Mouse (Mus musculus): ENCODE data around the gene Cdkn2c. TPM values are rescaled to one million over a fixed set of nuclear protein-coding genes. Genes with fewer than 3 reads are reported as not detected.
A peak's percentile ranks its signal among the peaks of the same experiment; 100 is the strongest.

Gene Cdkn2c
- polyA plus RNA-seq, 1 experiment from 2014 or later = 9.5 TPM

DNA sequence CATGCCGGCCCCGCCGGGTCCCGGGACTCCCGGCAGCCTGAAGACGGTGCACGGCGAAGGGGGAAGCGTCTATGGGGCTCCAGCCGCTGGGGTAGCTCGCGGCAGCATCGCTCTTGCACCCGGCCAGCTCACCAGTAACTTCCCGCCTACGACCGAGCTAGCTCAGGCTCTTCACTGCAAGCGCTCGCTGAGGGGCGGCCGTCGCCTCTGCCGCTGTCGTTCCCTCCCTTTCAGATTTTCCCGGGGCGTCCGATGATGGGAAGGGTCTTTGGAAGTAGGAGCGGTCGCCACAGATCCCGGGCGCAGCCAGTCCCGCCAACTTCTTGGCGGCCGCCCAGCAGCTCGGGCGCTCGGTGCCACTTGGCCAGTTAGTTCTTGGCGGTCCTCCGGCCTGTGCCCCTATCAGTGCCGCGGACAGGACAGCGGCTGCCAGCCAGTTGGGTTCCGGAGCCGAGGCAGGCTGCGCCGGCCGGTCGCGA is 968 bp downstream of the Cdkn2c start:
- peak; percentile 55 for DNase-seq (ENCODE audit: low spot score)
- Histone ChIP-seq H3K9ac (ENCODE audit: low read length) (peak overlapping the region; percentile 73), H3K4me2 (replicated peaks; ENCODE audit: low read depth) (peak overlapping the region; percentile 96), H3K9me3 (ENCODE audit: control insufficient read depth, low read length) (no peaks in the 10 kb centered on the region), H3K27me3 (ENCODE audit: control insufficient read depth, insufficient read depth, low read length) (peaks cover 3% of the 10 kb centered on the region; the same call in 1 of the 2 replicates), H3K36me3 (ENCODE audit: control insufficient read depth, insufficient read depth, low read length) (no peaks in the 10 kb centered on the region), H3K4me1 (replicated peaks; ENCODE audit: control insufficient read depth, insufficient read depth) (0 out of 2 replicates have a peak, but pooled peaks cover 4% of the 10 kb centered on the region), H3K4me3 (ENCODE audit: low read depth, low read length) (peak overlapping the region; percentile 89), H3K27ac (replicated peaks) (peak overlapping the region; percentile 75)
- under 1% methylated on average over 44 of the region's 49 CpGs for WGBS
- TF ChIP-seq CTCF (IDR thresholded peaks at IDR 0.05; ENCODE audit: low read depth) (no peak), EP300 (optimal IDR thresholded peaks at IDR 0.05) (no peak)
- ATAC-seq (ENCODE audit: low FRiP score, low TSS enrichment) = peak; percentile 36

- no peak for TF ChIP-seq EP300 (optimal IDR thresholded peaks at IDR 0.05)
- TF ChIP-seq CTCF (IDR thresholded peaks at IDR 0.05; ENCODE audit: low read depth) = no peak
- Histone ChIP-seq H3K27me3 (ENCODE audit: control insufficient read depth, insufficient read depth, low read length) (peaks cover 3% of the 10 kb centered on the region; the same call in 1 of the 2 replicates), H3K9me3 (ENCODE audit: control insufficient read depth, low read length) (no peaks in the 10 kb centered on the region), H3K27ac (replicated peaks) (peak overlapping the region; percentile 75), H3K36me3 (ENCODE audit: control insufficient read depth, insufficient read depth, low read length) (no peaks in the 10 kb centered on the region), H3K4me3 (ENCODE audit: low read depth, low read length) (peak overlapping the region; percentile 89), H3K9ac (ENCODE audit: low read length) (peak overlapping the region; percentile 73), H3K4me2 (replicated peaks; ENCODE audit: low read depth) (peak overlapping the region; percentile 96), H3K4me1 (replicated peaks; ENCODE audit: control insufficient read depth, insufficient read depth) (0 out of 2 replicates have a peak, but pooled peaks cover 4% of the 10 kb centered on the region)
- 1% methylated on average over 44 of the region's 49 CpGs for WGBS
- ATAC-seq (ENCODE audit: low FRiP score, low TSS enrichment) (peak; percentile 25; the same call in 1 of the 2 replicates), DNase-seq (ENCODE audit: low spot score) (peak; percentile 55)
These were observed 1.6 kb downstream of the Cdkn2c start for GRCm38 (mm10) chr4:109665101-109665981.

GRCm38 (mm10) chr4:109664091-109664490 is 2.9 kb downstream of the Cdkn2c start:
- no peak for TF ChIP-seq CTCF (IDR thresholded peaks at IDR 0.05; ENCODE audit: low read depth)
- TF ChIP-seq EP300 (optimal IDR thresholded peaks at IDR 0.05) = no peak
- Histone ChIP-seq H3K9me3 (ENCODE audit: control insufficient read depth, low read length) (no peaks in the 10 kb centered on the region), H3K4me3 (ENCODE audit: low read depth, low read length) (peak overlapping the region; percentile 89; the same call in 1 of the 2 replicates), H3K4me1 (replicated peaks; ENCODE audit: control insufficient read depth, insufficient read depth) (0 out of 2 replicates have a peak, but pooled peaks cover 4% of the 10 kb centered on the region), H3K36me3 (ENCODE audit: control insufficient read depth, insufficient read depth, low read length) (no peaks in the 10 kb centered on the region), H3K27me3 (ENCODE audit: control insufficient read depth, insufficient read depth, low read length) (peaks cover 3% of the 10 kb centered on the region; the same call in 1 of the 2 replicates), H3K4me2 (replicated peaks; ENCODE audit: low read depth) (peak overlapping the region; percentile 96), H3K9ac (ENCODE audit: low read length) (no peak overlapping the region), H3K27ac (replicated peaks) (no peak overlapping the region)
- ATAC-seq (ENCODE audit: low FRiP score, low TSS enrichment) = no peak
- no peak for DNase-seq (ENCODE audit: low spot score)
- WGBS = 48% methylated on average over 5 of the region's 5 CpGs

DNA sequence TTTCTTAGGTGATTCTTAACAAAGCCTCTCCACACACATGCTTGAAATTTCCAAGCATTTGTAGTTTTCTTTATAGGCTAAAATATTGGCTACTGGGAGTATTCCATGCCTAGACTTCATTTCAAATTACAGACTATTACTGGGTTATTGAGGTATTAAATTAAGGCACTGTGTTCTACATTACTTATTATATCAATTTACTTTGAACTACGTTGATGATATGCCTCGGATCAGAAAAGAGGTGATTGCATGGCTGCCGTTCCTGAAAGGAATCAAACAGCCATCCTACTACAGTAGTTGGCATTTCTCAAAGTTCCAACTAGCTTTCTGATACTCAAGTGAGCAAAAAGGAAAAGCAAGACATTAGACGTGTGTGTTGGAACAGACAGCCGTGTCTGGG is 4.7 kb downstream of the Cdkn2c start:
- no peak for TF ChIP-seq EP300 (optimal IDR thresholded peaks at IDR 0.05)
- TF ChIP-seq CTCF (IDR thresholded peaks at IDR 0.05; ENCODE audit: low read depth) = no peak
- no peak overlapping the region for H3K27ac ChIP-seq (replicated peaks)
- DNase-seq (ENCODE audit: low spot score) = no peak
- H3K27me3 ChIP-seq (ENCODE audit: control insufficient read depth, insufficient read depth, low read length) = peaks cover 3% of the 10 kb centered on the region; the same call in 1 of the 2 replicates
- no peak overlapping the region for H3K4me2 ChIP-seq (replicated peaks; ENCODE audit: low read depth)
- ATAC-seq (ENCODE audit: low FRiP score, low TSS enrichment) = no peak
- no peak overlapping the region for H3K4me3 ChIP-seq (ENCODE audit: low read depth, low read length)
- peaks cover 4% of the 10 kb centered on the region; the same call in 1 of the 2 replicates for H3K4me1 ChIP-seq (replicated peaks; ENCODE audit: control insufficient read depth, insufficient read depth)
- H3K9me3 ChIP-seq (ENCODE audit: control insufficient read depth, low read length) = no peaks in the 10 kb centered on the region
- H3K9ac ChIP-seq (ENCODE audit: low read length) = no peak overlapping the region
- H3K36me3 ChIP-seq (ENCODE audit: control insufficient read depth, insufficient read depth, low read length) = no peaks in the 10 kb centered on the region
- WGBS = 66% methylated on average over 5 of the region's 5 CpGs

GRCm38 (mm10) chr4:109661183-109661582 is 5.8 kb downstream of the Cdkn2c start:
- WGBS = 71% methylated on average over 5 of the region's 5 CpGs
- ATAC-seq (ENCODE audit: low FRiP score, low TSS enrichment) (no peak), DNase-seq (ENCODE audit: low spot score) (no peak)
- Histone ChIP-seq H3K4me2 (replicated peaks; ENCODE audit: low read depth) (no peak overlapping the region), H3K9me3 (ENCODE audit: control insufficient read depth, low read length) (no peaks in the 10 kb centered on the region), H3K9ac (ENCODE audit: low read length) (no peak overlapping the region), H3K27me3 (ENCODE audit: control insufficient read depth, insufficient read depth, low read length) (peaks cover 3% of the 10 kb centered on the region; the same call in 1 of the 2 replicates), H3K4me3 (ENCODE audit: low read depth, low read length) (no peak overlapping the region), H3K4me1 (replicated peaks; ENCODE audit: control insufficient read depth, insufficient read depth) (peaks cover 4% of the 10 kb centered on the region; the same call in 1 of the 2 replicates), H3K36me3 (ENCODE audit: control insufficient read depth, insufficient read depth, low read length) (no peaks in the 10 kb centered on the region), H3K27ac (replicated peaks) (no peak overlapping the region)
- TF ChIP-seq EP300 (optimal IDR thresholded peaks at IDR 0.05) (no peak), CTCF (IDR thresholded peaks at IDR 0.05; ENCODE audit: low read depth) (no peak)

Measured in stomach, postnatal 0 days (tissue).